Mouse (Mus musculus) stomach, postnatal 0 days (tissue): ENCODE measurements around the gene Casq2.

Source experiments
- CTCF ChIP-seq: IDR thresholded peaks from 2 replicates; pipeline ENCODE4 v1.5.1; 2016; ENCODE audit warnings: antibody characterized with exemption, low read depth, mild to moderate bottlenecking, moderate library complexity
- EP300 ChIP-seq: optimal IDR thresholded peaks from 2 replicates; pipeline ENCODE3; 2016; ENCODE audit warnings: antibody characterized with exemption

DNA sequence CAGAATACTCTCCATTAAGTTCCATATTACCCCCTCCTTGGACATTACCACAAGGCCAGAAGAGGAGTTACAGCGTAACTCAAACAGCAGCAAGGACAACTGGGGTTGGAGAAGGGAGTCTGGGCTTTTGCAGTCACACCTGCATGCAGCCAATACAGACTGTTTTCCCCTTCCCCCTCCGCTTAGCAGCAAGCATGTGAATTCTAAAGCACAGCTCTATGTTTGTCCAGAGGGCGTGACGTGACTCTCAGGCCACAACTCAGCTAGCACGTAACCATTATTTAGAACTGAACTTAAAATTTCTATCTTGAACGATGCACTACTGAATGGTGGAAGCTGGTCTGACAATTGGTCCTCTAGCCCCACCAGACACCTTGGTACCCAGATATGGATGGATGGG lies 54.4 kb downstream of the Casq2 start:
- no peak for TF ChIP-seq CTCF
- TF ChIP-seq EP300: no peak
